Mouse (Mus musculus) forebrain, embryonic 14.5 days (tissue): ENCODE measurements around the gene Tnfsf14. TPM values are rescaled to one million over a fixed set of nuclear protein-coding genes. Genes with fewer than 3 reads are reported as not detected.

Source experiments
- ATAC-seq: fragments of 200-750 bp; cut with Nextera tagmentation; 2 replicates; pipeline ENCODE4 v1.8.0; 2017; ENCODE audit warnings: mild to moderate bottlenecking, moderate library complexity
- DNase-seq: peaks from one replicate; pipeline ENCODE4 v3.0.0-alpha.2; 2015; ENCODE audit warnings: low spot score
- H3K27ac ChIP-seq: fragments of 300-500 bp; sonication (generic); 2 replicates; pipeline ENCODE4 v1.5.1; 2014; ENCODE audit warnings: low read depth, mild to moderate bottlenecking, control low read depth, low read length, moderate library complexity
- H3K27me3 ChIP-seq: fragments of 300-500 bp; sonication (generic); replicated peaks from 2 replicates; pipeline ENCODE4 v1.6.1; 2014; ENCODE audit warnings: low read length, control low read depth, mixed read lengths; ENCODE audit not compliant: control insufficient read depth, insufficient read depth
- H3K36me3 ChIP-seq: fragments of 300-500 bp; sonication (generic); 2 replicates; pipeline ENCODE4 v1.6.1; 2014; ENCODE audit warnings: low read length, control low read depth; ENCODE audit not compliant: control insufficient read depth, insufficient read depth
- H3K4me1 ChIP-seq: fragments of 300-500 bp; sonication (generic); 2 replicates; pipeline ENCODE4 v1.6.1; 2014; ENCODE audit warnings: antibody characterized with exemption, low read length, control low read depth; ENCODE audit not compliant: control insufficient read depth, insufficient read depth
- H3K4me2 ChIP-seq: fragments of 300-500 bp; sonication (generic); 2 replicates; pipeline ENCODE4 v1.6.1; 2014; ENCODE audit warnings: mild to moderate bottlenecking, control low read depth, low read length
- H3K4me3 ChIP-seq: fragments of 300-500 bp; sonication (generic); 2 replicates; pipeline ENCODE4 v1.5.1; 2014; ENCODE audit warnings: low read depth, low read length, control low read depth
- H3K9ac ChIP-seq: fragments of 300-500 bp; sonication (generic); 2 replicates; pipeline ENCODE4 v1.6.1; 2014; ENCODE audit warnings: mild to moderate bottlenecking, low read length, control low read depth, moderate library complexity
- H3K9me3 ChIP-seq: fragments of 300-500 bp; sonication (generic); replicated peaks from 2 replicates; pipeline ENCODE4 v1.6.1; 2016; ENCODE audit warnings: low read length, control low read depth, mixed read lengths; ENCODE audit not compliant: control insufficient read depth
- WGBS: fragments of 180-500 bp; shearing (Covaris S2); extraction: QIAGEN DNeasy Blood & Tissue Kit; methylation state at CpG from one replicate; pipeline ENCODE4 v1.1.7; 2014; 5-methylcytosine and 5-hydroxymethylcytosine counted together
- polyA plus RNA-seq: library from polyadenylated mRNA; unstranded; fragments of >200 nt; fragmentation: Nextera tagmentation; extraction: Ambion mirVana; gene quantifications from 2 replicates; pipeline ENCODE4 v1.2.1, GENCODE M21; 2014

Gene Tnfsf14
- polyA plus RNA-seq, 1 experiment from 2014 or later: not detected

GRCm38 (mm10) chr17:57185641-57186040 is 8.3 kb downstream of the Tnfsf14 start:
- WGBS: 71% methylated on average over 2 of the region's 2 CpGs
- no peaks in the 10 kb centered on the region for H3K4me1 ChIP-seq
- no peak for ATAC-seq
- H3K4me2 ChIP-seq: no peak overlapping the region
- H3K4me3 ChIP-seq: no peak overlapping the region
- H3K27ac ChIP-seq: no peak overlapping the region
- no peak for DNase-seq
- H3K36me3 ChIP-seq: no peaks in the 10 kb centered on the region
- H3K9ac ChIP-seq: no peak overlapping the region
- no peaks in the 10 kb centered on the region for H3K27me3 ChIP-seq
- no peaks in the 10 kb centered on the region for H3K9me3 ChIP-seq

- WGBS: 83% methylated on average over 3 of the region's 3 CpGs
- no peak overlapping the region for H3K9ac ChIP-seq
- no peaks in the 10 kb centered on the region for H3K27me3 ChIP-seq
- H3K27ac ChIP-seq: no peak overlapping the region
- no peaks in the 10 kb centered on the region for H3K4me1 ChIP-seq
- H3K9me3 ChIP-seq: no peaks in the 10 kb centered on the region
- ATAC-seq: no peak
- H3K36me3 ChIP-seq: no peaks in the 10 kb centered on the region
- H3K4me2 ChIP-seq: no peak overlapping the region
- H3K4me3 ChIP-seq: no peak overlapping the region
- no peak for DNase-seq
Measured at GRCm38 (mm10) chr17:57182871-57183270, 11.1 kb downstream of the Tnfsf14 start.

GRCm38 (mm10) chr17:57180363-57180762 is 13.6 kb downstream of the Tnfsf14 start:
- DNase-seq: peak; percentile 3
- Histone ChIP-seq H3K9me3 (no peaks in the 10 kb centered on the region), H3K9ac (no peak overlapping the region), H3K4me2 (no peak overlapping the region), H3K4me1 (no peaks in the 10 kb centered on the region), H3K27me3 (no peaks in the 10 kb centered on the region), H3K4me3 (no peak overlapping the region), H3K36me3 (no peaks in the 10 kb centered on the region), H3K27ac (no peak overlapping the region)
- 33% methylated on average over 8 of the region's 8 CpGs for WGBS
- ATAC-seq: no peak

- Histone ChIP-seq H3K9ac (no peak overlapping the region), H3K4me1 (no peaks in the 10 kb centered on the region)
- 78% methylated on average over 4 of the region's 4 CpGs for WGBS
Measured at GRCm38 (mm10) chr17:57173351-57173750, 20.6 kb downstream of the Tnfsf14 start.

GRCm38 (mm10) chr17:57172378-57172777 is 21.6 kb downstream of the Tnfsf14 start:
- ATAC-seq (no peak), DNase-seq (no peak)
- H3K36me3 ChIP-seq: no peaks in the 10 kb centered on the region
- no peaks in the 10 kb centered on the region for H3K9me3 ChIP-seq
- no peaks in the 10 kb centered on the region for H3K27me3 ChIP-seq
- no peak overlapping the region for H3K27ac ChIP-seq
- no peak overlapping the region for H3K9ac ChIP-seq
- no peaks in the 10 kb centered on the region for H3K4me1 ChIP-seq
- H3K4me2 ChIP-seq: no peak overlapping the region
- no peak overlapping the region for H3K4me3 ChIP-seq
- WGBS: 72% methylated on average over 5 of the region's 5 CpGs

More at GRCm38 (mm10) chr17:57173351-57173750, 20.6 kb downstream of the Tnfsf14 start:
- H3K4me2 ChIP-seq: no peak overlapping the region
- no peak overlapping the region for H3K4me3 ChIP-seq
- DNase-seq (no peak), ATAC-seq (no peak)
- H3K36me3 ChIP-seq: no peaks in the 10 kb centered on the region
- no peak overlapping the region for H3K27ac ChIP-seq
- no peaks in the 10 kb centered on the region for H3K9me3 ChIP-seq
- H3K27me3 ChIP-seq: no peaks in the 10 kb centered on the region

- ATAC-seq: no peak
- no peak for DNase-seq
- no peaks in the 10 kb centered on the region for H3K9me3 ChIP-seq
- H3K4me2 ChIP-seq: no peak overlapping the region
- H3K4me3 ChIP-seq: no peak overlapping the region
- no peaks in the 10 kb centered on the region for H3K36me3 ChIP-seq
- no peaks in the 10 kb centered on the region for H3K27me3 ChIP-seq
- no peak overlapping the region for H3K27ac ChIP-seq
- 54% methylated on average over 5 of the region's 5 CpGs for WGBS
- H3K9ac ChIP-seq: no peak overlapping the region
- no peaks in the 10 kb centered on the region for H3K4me1 ChIP-seq
Measured at GRCm38 (mm10) chr17:57170616-57171260, 23.2 kb downstream of the Tnfsf14 start.

GRCm38 (mm10) chr17:57166800-57167791 is 26.9 kb downstream of the Tnfsf14 start:
- DNase-seq (peak; percentile 88), ATAC-seq (peak; percentile 89)
- Histone ChIP-seq H3K4me3 (no peak overlapping the region), H3K36me3 (no peaks in the 10 kb centered on the region), H3K27ac (no peak overlapping the region), H3K4me1 (no peaks in the 10 kb centered on the region), H3K9me3 (no peaks in the 10 kb centered on the region), H3K9ac (no peak overlapping the region), H3K27me3 (no peaks in the 10 kb centered on the region), H3K4me2 (no peak overlapping the region)
- WGBS: 13% methylated on average over 11 of the region's 11 CpGs

- 84% methylated on average over 4 of the region's 4 CpGs for WGBS
- no peak overlapping the region for H3K4me2 ChIP-seq
- no peaks in the 10 kb centered on the region for H3K4me1 ChIP-seq
- no peak overlapping the region for H3K27ac ChIP-seq
- DNase-seq: no peak
- no peaks in the 10 kb centered on the region for H3K36me3 ChIP-seq
- H3K9ac ChIP-seq: no peak overlapping the region
- no peaks in the 10 kb centered on the region for H3K9me3 ChIP-seq
- peaks cover 3% of the 10 kb centered on the region for H3K27me3 ChIP-seq
- H3K4me3 ChIP-seq: no peak overlapping the region
- no peak for ATAC-seq
Measured at GRCm38 (mm10) chr17:57153787-57154186, 40.2 kb downstream of the Tnfsf14 start.

- no peak for DNase-seq
- no peak overlapping the region for H3K4me2 ChIP-seq
- 89% methylated on average over 6 of the region's 6 CpGs for WGBS
- H3K27me3 ChIP-seq: peaks cover 10% of the 10 kb centered on the region
- no peak overlapping the region for H3K27ac ChIP-seq
- H3K36me3 ChIP-seq: no peaks in the 10 kb centered on the region
- no peak overlapping the region for H3K4me3 ChIP-seq
- H3K9me3 ChIP-seq: no peaks in the 10 kb centered on the region
- no peaks in the 10 kb centered on the region for H3K4me1 ChIP-seq
- no peak for ATAC-seq
- no peak overlapping the region for H3K9ac ChIP-seq
Measured at GRCm38 (mm10) chr17:57153006-57153405, 41.0 kb downstream of the Tnfsf14 start.
